Mouse (Mus musculus): ENCODE measurements at regions not wholly inside any gene's neighbourhood (a gene's known extent, or its start where the extent isn't known, plus 50 kb on each side); places are given as distances from the start of the nearest gene placed in this dataset.

GRCm38 (mm10) chr1:57470356-57470755 lies 63.5 kb upstream of the Tyw5 start:
- ATAC-seq (ENCODE audit: insufficient number of reproducible peaks, insufficient read depth, low FRiP score, low TSS enrichment, low read depth) = no peak
- H3K9ac ChIP-seq (replicated peaks) = no peak overlapping the region
- no peaks in the 10 kb centered on the region for H3K27me3 ChIP-seq
- H3K4me1 ChIP-seq (replicated peaks) = no peaks in the 10 kb centered on the region
- H3K9me3 ChIP-seq = no peaks in the 10 kb centered on the region
- no peak overlapping the region for H3K4me3 ChIP-seq (replicated peaks)
- no peak overlapping the region for H3K4me2 ChIP-seq
- H3K36me3 ChIP-seq = no peaks in the 10 kb centered on the region
- 97% methylated on average over 1 of the region's 1 CpGs for WGBS
- no peak overlapping the region for H3K27ac ChIP-seq

- WGBS = 74% methylated on average over 1 of the region's 1 CpGs
- H3K4me1 ChIP-seq (replicated peaks) = peaks cover 3% of the 10 kb centered on the region; the same call in 1 of the 2 replicates
These were observed 65.3 kb upstream of the Tyw5 start for GRCm38 (mm10) chr1:57472235-57472634.

GRCm38 (mm10) chr1:57477725-57478124 lies 70.8 kb upstream of the Tyw5 start:
- H3K4me2 ChIP-seq = no peak overlapping the region
- H3K36me3 ChIP-seq = no peaks in the 10 kb centered on the region
- no peaks in the 10 kb centered on the region for H3K9me3 ChIP-seq
- no peak overlapping the region for H3K9ac ChIP-seq (replicated peaks)
- H3K4me3 ChIP-seq (replicated peaks) = no peak overlapping the region
- H3K4me1 ChIP-seq (replicated peaks) = peaks cover 32% of the 10 kb centered on the region
- H3K27ac ChIP-seq = peak overlapping the region; percentile 74
- no peak; the same call in 1 of the 2 replicates for ATAC-seq (ENCODE audit: insufficient number of reproducible peaks, insufficient read depth, low FRiP score, low TSS enrichment, low read depth)
- 9% methylated on average over 1 of the region's 1 CpGs for WGBS
- H3K27me3 ChIP-seq = no peaks in the 10 kb centered on the region

More at GRCm38 (mm10) chr1:57472235-57472634, 65.3 kb upstream of the Tyw5 start:
- no peak overlapping the region for H3K9ac ChIP-seq (replicated peaks)
- no peak overlapping the region for H3K4me3 ChIP-seq (replicated peaks)
- no peak for ATAC-seq (ENCODE audit: insufficient number of reproducible peaks, insufficient read depth, low FRiP score, low TSS enrichment, low read depth)
- H3K27me3 ChIP-seq = no peaks in the 10 kb centered on the region
- no peaks in the 10 kb centered on the region for H3K9me3 ChIP-seq
- no peaks in the 10 kb centered on the region for H3K36me3 ChIP-seq
- H3K27ac ChIP-seq = no peak overlapping the region
- H3K4me2 ChIP-seq = no peak overlapping the region

GRCm38 (mm10) chr1:57478151-57478550 lies 71.2 kb upstream of the Tyw5 start:
- no peak for ATAC-seq (ENCODE audit: insufficient number of reproducible peaks, insufficient read depth, low FRiP score, low TSS enrichment, low read depth)
- H3K4me2 ChIP-seq = no peak overlapping the region
- no peak overlapping the region for H3K4me3 ChIP-seq (replicated peaks)
- H3K9ac ChIP-seq (replicated peaks) = no peak overlapping the region
- peaks cover 32% of the 10 kb centered on the region for H3K4me1 ChIP-seq (replicated peaks)
- 19% methylated on average over 2 of the region's 2 CpGs for WGBS
- H3K9me3 ChIP-seq = no peaks in the 10 kb centered on the region
- no peaks in the 10 kb centered on the region for H3K36me3 ChIP-seq
- no peaks in the 10 kb centered on the region for H3K27me3 ChIP-seq
- H3K27ac ChIP-seq = peak overlapping the region; percentile 74

- Histone ChIP-seq H3K4me2 (no peak overlapping the region), H3K4me3 (replicated peaks) (no peak overlapping the region), H3K27me3 (no peaks in the 10 kb centered on the region), H3K9me3 (no peaks in the 10 kb centered on the region), H3K9ac (replicated peaks) (no peak overlapping the region), H3K4me1 (replicated peaks) (peaks cover 32% of the 10 kb centered on the region), H3K36me3 (no peaks in the 10 kb centered on the region), H3K27ac (peak overlapping the region; percentile 14; the same call in 1 of the 2 replicates)
- 79% methylated on average over 1 of the region's 1 CpGs for WGBS
- no peak for ATAC-seq (ENCODE audit: insufficient number of reproducible peaks, insufficient read depth, low FRiP score, low TSS enrichment, low read depth)
These were observed 71.9 kb upstream of the Tyw5 start for GRCm38 (mm10) chr1:57478800-57479199.

- no peaks in the 10 kb centered on the region for H3K9me3 ChIP-seq
- ATAC-seq (ENCODE audit: insufficient number of reproducible peaks, insufficient read depth, low FRiP score, low TSS enrichment, low read depth) = no peak
- H3K27me3 ChIP-seq = no peaks in the 10 kb centered on the region
- peak overlapping the region; percentile 47 for H3K27ac ChIP-seq
- 0 out of 2 replicates have a peak overlapping the region, but pooled peaks have one; percentile 4 for H3K4me2 ChIP-seq
- H3K4me3 ChIP-seq (replicated peaks) = no peak overlapping the region
- H3K4me1 ChIP-seq (replicated peaks) = peaks cover 32% of the 10 kb centered on the region
- H3K36me3 ChIP-seq = no peaks in the 10 kb centered on the region
- 7% methylated on average over 4 of the region's 4 CpGs for WGBS
- H3K9ac ChIP-seq (replicated peaks) = no peak overlapping the region
These were observed 72.7 kb upstream of the Tyw5 start for GRCm38 (mm10) chr1:57479566-57479965.

GRCm38 (mm10) chr1:57489176-57489575 lies 82.3 kb upstream of the Tyw5 start:
- H3K36me3 ChIP-seq = no peaks in the 10 kb centered on the region
- H3K9me3 ChIP-seq = no peaks in the 10 kb centered on the region
- peaks cover 4% of the 10 kb centered on the region; the same call in 1 of the 2 replicates for H3K4me1 ChIP-seq (replicated peaks)
- no peak overlapping the region for H3K27ac ChIP-seq
- H3K4me3 ChIP-seq (replicated peaks) = no peak overlapping the region
- H3K9ac ChIP-seq (replicated peaks) = no peak overlapping the region
- ATAC-seq (ENCODE audit: insufficient number of reproducible peaks, insufficient read depth, low FRiP score, low TSS enrichment, low read depth) = no peak
- no peaks in the 10 kb centered on the region for H3K27me3 ChIP-seq
- no peak overlapping the region for H3K4me2 ChIP-seq
- 39% methylated on average over 2 of the region's 2 CpGs for WGBS

- ATAC-seq (ENCODE audit: insufficient number of reproducible peaks, insufficient read depth, low FRiP score, low TSS enrichment, low read depth) = no peak
- no peak overlapping the region for H3K4me2 ChIP-seq
- H3K27me3 ChIP-seq = no peaks in the 10 kb centered on the region
- H3K27ac ChIP-seq = no peak overlapping the region
- no peak overlapping the region for H3K9ac ChIP-seq (replicated peaks)
- no peak overlapping the region for H3K4me3 ChIP-seq (replicated peaks)
- H3K9me3 ChIP-seq = no peaks in the 10 kb centered on the region
- H3K4me1 ChIP-seq (replicated peaks) = peaks cover 4% of the 10 kb centered on the region; the same call in 1 of the 2 replicates
- no peaks in the 10 kb centered on the region for H3K36me3 ChIP-seq
- WGBS = 66% methylated on average over 6 of the region's 6 CpGs
These were observed 82.7 kb upstream of the Tyw5 start for GRCm38 (mm10) chr1:57489588-57489987.

- no peaks in the 10 kb centered on the region for H3K27me3 ChIP-seq
- no peak overlapping the region for H3K9ac ChIP-seq (replicated peaks)
- H3K4me1 ChIP-seq (replicated peaks) = peaks cover 4% of the 10 kb centered on the region; the same call in 1 of the 2 replicates
- no peaks in the 10 kb centered on the region for H3K9me3 ChIP-seq
- no peak for ATAC-seq (ENCODE audit: insufficient number of reproducible peaks, insufficient read depth, low FRiP score, low TSS enrichment, low read depth)
- 56% methylated on average over 4 of the region's 4 CpGs for WGBS
- H3K27ac ChIP-seq = no peak overlapping the region
- no peak overlapping the region for H3K4me3 ChIP-seq (replicated peaks)
- no peaks in the 10 kb centered on the region for H3K36me3 ChIP-seq
- H3K4me2 ChIP-seq = no peak overlapping the region
These were observed 83.1 kb upstream of the Tyw5 start for GRCm38 (mm10) chr1:57490021-57490420.

- H3K9ac ChIP-seq (replicated peaks) = no peak overlapping the region
- H3K4me3 ChIP-seq (replicated peaks) = no peak overlapping the region
- H3K4me2 ChIP-seq = no peak overlapping the region
- H3K27ac ChIP-seq = no peak overlapping the region
- no peak for ATAC-seq (ENCODE audit: insufficient number of reproducible peaks, insufficient read depth, low FRiP score, low TSS enrichment, low read depth)
- no peaks in the 10 kb centered on the region for H3K36me3 ChIP-seq
- no peaks in the 10 kb centered on the region for H3K4me1 ChIP-seq (replicated peaks)
- 20% methylated on average over 2 of the region's 2 CpGs for WGBS
- H3K27me3 ChIP-seq = no peaks in the 10 kb centered on the region
- no peaks in the 10 kb centered on the region for H3K9me3 ChIP-seq
These were observed 85.8 kb upstream of the Tyw5 start for GRCm38 (mm10) chr1:57492696-57493095.

- WGBS = 72% methylated on average over 8 of the region's 8 CpGs
These were observed 90.7 kb upstream of the Tyw5 start for GRCm38 (mm10) chr1:57497489-57498037.

More at GRCm38 (mm10) chr1:57497489-57498037, 90.7 kb upstream of the Tyw5 start:
- ATAC-seq (ENCODE audit: insufficient number of reproducible peaks, insufficient read depth, low FRiP score, low TSS enrichment, low read depth) = no peak
- H3K36me3 ChIP-seq = no peaks in the 10 kb centered on the region
- no peaks in the 10 kb centered on the region for H3K27me3 ChIP-seq
- H3K4me3 ChIP-seq (replicated peaks) = no peak overlapping the region
- no peaks in the 10 kb centered on the region for H3K4me1 ChIP-seq (replicated peaks)
- no peak overlapping the region for H3K4me2 ChIP-seq
- H3K27ac ChIP-seq = no peak overlapping the region
- no peaks in the 10 kb centered on the region for H3K9me3 ChIP-seq
- no peak overlapping the region for H3K9ac ChIP-seq (replicated peaks)

All from limb, embryonic 12.5 days (tissue).